Mouse (Mus musculus) hindbrain, embryonic 10.5 days (tissue): ENCODE measurements around the gene Ifna5. TPM values are rescaled to one million over a fixed set of nuclear protein-coding genes. Genes with fewer than 3 reads are reported as not detected.
"Not testable (repeated sequence)": the region's sequence is repeated elsewhere in the genome, so short reads cannot be mapped to it uniquely, and the experiment has no call there.

Source experiments
- DNase-seq: peaks from one replicate; pipeline ENCODE4 v3.0.0-alpha.2; 2017; ENCODE audit warnings: low spot score
- H3K27ac ChIP-seq: fragments of 300-500 bp; sonication (generic); 2 replicates; pipeline ENCODE4 v1.5.1; 2016; ENCODE audit warnings: mild to moderate bottlenecking, moderate library complexity
- H3K27me3 ChIP-seq: fragments of 300-500 bp; sonication (generic); 2 replicates; pipeline ENCODE4 v1.6.1; 2016; ENCODE audit warnings: mild to moderate bottlenecking; ENCODE audit not compliant: poor library complexity, insufficient read depth, severe bottlenecking
- H3K36me3 ChIP-seq: fragments of 300-500 bp; sonication (generic); 2 replicates; pipeline ENCODE4 v1.6.1; 2016; ENCODE audit warnings: mild to moderate bottlenecking, moderate library complexity
- H3K4me1 ChIP-seq: fragments of 300-500 bp; sonication (generic); replicated peaks from 2 replicates; pipeline ENCODE4 v1.6.1; 2016; ENCODE audit warnings: mild to moderate bottlenecking
- H3K4me3 ChIP-seq: fragments of 300-500 bp; sonication (generic); 2 replicates; pipeline ENCODE4 v1.5.1; 2016; ENCODE audit warnings: mild to moderate bottlenecking, moderate library complexity
- H3K9me3 ChIP-seq: fragments of 300-500 bp; sonication (generic); 2 replicates; pipeline ENCODE4 v1.6.1; 2016; ENCODE audit warnings: mild to moderate bottlenecking, moderate library complexity
- WGBS: fragments of 180-500 bp; shearing (Covaris S2); methylation state at CpG from one replicate; pipeline ENCODE4 v1.1.7; 2016; 5-methylcytosine and 5-hydroxymethylcytosine counted together
- polyA plus RNA-seq: library from polyadenylated mRNA; unstranded; fragments of >200 nt; fragmentation: Nextera tagmentation; extraction: Ambion mirVana; gene quantifications from 2 replicates; pipeline ENCODE4 v1.2.1, GENCODE M21; 2016

Ifna5 gene
- polyA plus RNA-seq = not detected in 2 replicates

DNA sequence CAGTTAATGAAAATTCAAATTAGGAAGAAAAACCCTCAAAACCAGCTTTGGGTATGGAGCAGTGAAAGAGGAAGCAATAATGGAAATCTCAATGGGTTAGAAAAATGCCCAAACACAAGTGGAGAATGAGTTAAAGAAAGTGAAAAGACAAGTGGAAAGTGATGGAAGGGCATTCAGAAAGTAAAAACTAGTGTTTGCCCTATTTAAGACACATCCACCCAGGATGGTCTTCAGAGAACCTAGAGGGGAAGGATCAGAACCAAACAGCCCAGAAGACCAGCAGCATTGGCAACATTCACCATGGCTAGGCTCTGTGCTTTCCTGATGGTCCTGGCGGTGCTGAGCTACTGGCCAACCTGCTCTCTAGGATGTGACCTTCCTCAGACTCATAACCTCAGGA lies at the start of gene Ifna5:
Ifna5 (plus strand) TSS at position 301 of the 400 bp plus-strand sequence.
- H3K4me3 ChIP-seq, H3K4me1 ChIP-seq, DNase-seq, H3K9me3 ChIP-seq, H3K36me3 ChIP-seq, H3K27ac ChIP-seq, H3K27me3 ChIP-seq: not testable (repeated sequence)
- 74% methylated on average over 1 of the region's 1 CpGs for WGBS

DNA sequence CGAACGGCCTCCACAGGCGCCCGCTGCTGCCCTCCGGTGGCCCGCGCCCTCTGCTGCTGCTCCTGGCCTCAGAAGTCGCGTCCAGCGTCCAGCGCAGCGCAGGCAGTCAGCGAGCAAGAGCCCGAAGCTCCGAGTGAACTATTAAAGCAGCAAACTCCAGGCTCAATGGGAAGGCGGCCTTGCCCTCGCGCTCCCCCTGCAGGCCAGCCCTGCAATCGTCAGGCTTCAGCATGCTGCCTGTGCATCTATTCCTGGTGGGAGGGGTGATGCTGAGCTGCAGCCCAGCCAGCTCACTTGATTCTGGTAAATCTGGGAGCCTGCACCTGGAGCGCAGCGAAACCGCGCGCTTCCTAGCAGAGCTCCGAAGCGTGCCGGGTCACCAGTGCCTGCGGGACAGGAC lies 46.9 kb upstream of the Ifna5 start, which contains the start of gene Gm13277:
Gm13277 (plus strand) TSS at position 231 of the 400 bp plus-strand sequence.
- not testable (repeated sequence) for H3K36me3 ChIP-seq, H3K9me3 ChIP-seq, H3K4me1 ChIP-seq, H3K27me3 ChIP-seq, DNase-seq, H3K4me3 ChIP-seq, H3K27ac ChIP-seq
- 0% methylated on average over 5 of the region's 28 CpGs for WGBS

DNA sequence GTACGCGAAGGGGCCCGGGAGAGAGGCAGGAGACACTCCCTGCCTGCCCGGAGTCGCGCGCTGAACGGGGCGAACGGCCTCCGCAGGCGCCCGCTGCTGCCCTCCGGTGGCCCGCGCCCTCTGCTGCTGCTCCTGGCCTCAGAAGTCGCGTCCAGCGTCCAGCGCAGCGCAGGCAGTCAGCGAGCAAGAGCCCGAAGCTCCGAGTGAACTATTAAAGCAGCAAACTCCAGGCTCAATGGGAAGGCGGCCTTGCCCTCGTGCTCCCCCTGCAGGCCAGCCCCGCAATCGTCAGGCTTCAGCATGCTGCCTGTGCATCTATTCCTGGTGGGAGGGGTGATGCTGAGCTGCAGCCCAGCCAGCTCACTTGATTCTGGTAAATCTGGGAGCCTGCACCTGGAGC lies 44.1 kb upstream of the Ifna5 start, which contains the start of gene Gm13278:
Gm13278 (plus strand) TSS at position 301 of the 400 bp plus-strand sequence.
- not testable (repeated sequence) for H3K27me3 ChIP-seq, H3K9me3 ChIP-seq, DNase-seq, H3K4me1 ChIP-seq, H3K27ac ChIP-seq, H3K36me3 ChIP-seq, H3K4me3 ChIP-seq
- no CpG with 5 or more reads among the region's 28 CpGs for WGBS

DNA sequence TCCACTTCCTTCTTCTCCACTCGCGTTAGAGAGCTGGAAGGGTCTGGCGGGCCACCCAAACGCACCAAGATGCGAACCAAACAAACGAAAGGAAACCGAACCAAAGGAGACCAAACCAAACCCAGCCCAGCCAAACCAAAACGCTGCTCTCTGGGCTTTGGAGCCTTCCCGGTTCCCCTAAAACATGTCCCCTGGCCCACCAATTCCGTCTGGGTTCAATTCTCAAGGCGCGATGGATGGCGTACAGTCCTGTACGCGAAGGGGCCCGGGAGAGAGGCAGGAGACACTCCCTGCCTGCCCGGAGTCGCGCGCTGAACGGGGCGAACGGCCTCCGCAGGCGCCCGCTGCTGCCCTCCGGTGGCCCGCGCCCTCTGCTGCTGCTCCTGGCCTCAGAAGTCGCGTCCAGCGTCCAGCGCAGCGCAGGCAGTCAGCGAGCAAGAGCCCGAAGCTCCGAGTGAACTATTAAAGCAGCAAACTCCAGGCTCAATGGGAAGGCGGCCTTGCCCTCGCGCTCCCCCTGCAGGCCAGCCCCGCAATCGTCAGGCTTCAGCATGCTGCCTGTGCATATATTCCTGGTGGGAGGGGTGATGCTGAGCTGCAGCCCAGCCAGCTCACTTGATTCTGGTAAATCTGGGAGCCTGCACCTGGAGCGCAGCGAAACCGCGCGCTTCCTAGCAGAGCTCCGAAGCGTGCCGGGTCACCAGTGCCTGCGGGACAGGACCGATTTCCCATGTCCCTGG lies 41.2 kb upstream of the Ifna5 start, which contains the start of gene Gm13275:
Gm13275 (plus strand) TSS at position 552 of the 740 bp plus-strand sequence.
- not testable (repeated sequence) for H3K4me3 ChIP-seq, H3K9me3 ChIP-seq, H3K36me3 ChIP-seq, H3K27me3 ChIP-seq, DNase-seq, H3K4me1 ChIP-seq, H3K27ac ChIP-seq
- under 1% methylated on average over 19 of the region's 52 CpGs for WGBS

DNA sequence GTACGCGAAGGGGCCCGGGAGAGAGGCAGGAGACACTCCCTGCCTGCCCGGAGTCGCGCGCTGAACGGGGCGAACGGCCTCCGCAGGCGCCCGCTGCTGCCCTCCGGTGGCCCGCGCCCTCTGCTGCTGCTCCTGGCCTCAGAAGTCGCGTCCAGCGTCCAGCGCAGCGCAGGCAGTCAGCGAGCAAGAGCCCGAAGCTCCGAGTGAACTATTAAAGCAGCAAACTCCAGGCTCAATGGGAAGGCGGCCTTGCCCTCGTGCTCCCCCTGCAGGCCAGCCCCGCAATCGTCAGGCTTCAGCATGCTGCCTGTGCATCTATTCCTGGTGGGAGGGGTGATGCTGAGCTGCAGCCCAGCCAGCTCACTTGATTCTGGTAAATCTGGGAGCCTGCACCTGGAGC lies 38.2 kb upstream of the Ifna5 start, which contains the start of gene Gm13279:
Gm13279 (plus strand) TSS at position 301 of the 400 bp plus-strand sequence.
- no CpG with 5 or more reads among the region's 28 CpGs for WGBS

DNA sequence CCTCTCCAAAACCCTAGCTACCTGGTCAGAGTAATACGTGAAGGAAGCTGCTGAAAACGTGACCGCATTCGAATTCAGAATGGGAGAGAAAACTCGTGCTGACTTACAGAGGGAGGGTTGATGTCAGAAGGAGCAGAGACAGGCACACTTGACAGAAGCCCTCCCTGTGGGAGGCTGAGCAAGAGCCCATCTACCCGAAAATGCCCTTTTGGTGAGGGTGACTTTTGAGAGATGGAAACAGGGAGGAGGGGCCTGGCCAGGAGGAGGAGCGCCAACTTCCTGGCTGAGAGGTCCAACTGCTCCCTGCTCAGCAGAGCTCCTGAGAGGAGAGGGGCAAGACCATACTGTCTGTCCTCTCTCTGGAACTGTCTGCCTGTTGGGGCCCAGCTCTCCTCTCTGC lies 36.0 kb upstream of the Ifna5 start, which contains the start of gene Gm13285:
Gm13285 (plus strand) TSS at position 301 of the 400 bp plus-strand sequence.
- H3K9me3 ChIP-seq, H3K36me3 ChIP-seq, H3K4me1 ChIP-seq, H3K27ac ChIP-seq, DNase-seq, H3K4me3 ChIP-seq, H3K27me3 ChIP-seq: not testable (repeated sequence)
- WGBS = 11% methylated on average over 6 of the region's 7 CpGs

More for the DNA sequence above, 38.2 kb upstream of the Ifna5 start, which contains the start of gene Gm13279:
- H3K27me3 ChIP-seq, H3K27ac ChIP-seq, DNase-seq, H3K36me3 ChIP-seq, H3K4me3 ChIP-seq, H3K4me1 ChIP-seq, H3K9me3 ChIP-seq: not testable (repeated sequence)

DNA sequence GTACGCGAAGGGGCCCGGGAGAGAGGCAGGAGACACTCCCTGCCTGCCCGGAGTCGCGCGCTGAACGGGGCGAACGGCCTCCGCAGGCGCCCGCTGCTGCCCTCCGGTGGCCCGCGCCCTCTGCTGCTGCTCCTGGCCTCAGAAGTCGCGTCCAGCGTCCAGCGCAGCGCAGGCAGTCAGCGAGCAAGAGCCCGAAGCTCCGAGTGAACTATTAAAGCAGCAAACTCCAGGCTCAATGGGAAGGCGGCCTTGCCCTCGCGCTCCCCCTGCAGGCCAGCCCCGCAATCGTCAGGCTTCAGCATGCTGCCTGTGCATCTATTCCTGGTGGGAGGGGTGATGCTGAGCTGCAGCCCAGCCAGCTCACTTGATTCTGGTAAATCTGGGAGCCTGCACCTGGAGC lies 32.4 kb upstream of the Ifna5 start, which contains the start of gene Gm13287:
Gm13287 (plus strand) TSS at position 301 of the 400 bp plus-strand sequence.
- H3K9me3 ChIP-seq, H3K4me3 ChIP-seq, H3K36me3 ChIP-seq, H3K27ac ChIP-seq, DNase-seq, H3K4me1 ChIP-seq: not testable (repeated sequence)
- H3K27me3 ChIP-seq = peaks cover 13% of the 10 kb centered on the region; the same call in 1 of the 2 replicates
- WGBS = no CpG with 5 or more reads among the region's 29 CpGs

DNA sequence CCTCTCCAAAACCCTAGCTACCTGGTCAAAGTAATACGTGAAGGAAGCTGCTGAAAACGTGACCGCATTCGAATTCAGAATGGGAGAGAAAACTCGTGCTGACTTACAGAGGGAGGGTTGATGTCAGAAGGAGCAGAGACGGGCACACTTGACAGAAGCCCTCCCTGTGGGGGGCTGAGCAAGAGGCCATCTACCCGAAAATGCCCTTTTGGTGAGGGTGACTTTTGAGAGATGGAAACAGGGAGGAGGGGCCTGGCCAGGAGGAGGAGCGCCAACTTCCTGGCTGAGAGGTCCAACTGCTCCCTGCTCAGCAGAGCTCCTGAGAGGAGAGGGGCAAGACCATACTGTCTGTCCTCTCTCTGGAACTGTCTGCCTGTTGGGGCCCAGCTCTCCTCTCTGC lies 30.1 kb upstream of the Ifna5 start, which contains the start of gene Gm13288:
Gm13288 (plus strand) TSS at position 301 of the 400 bp plus-strand sequence.
- WGBS = no CpG with 5 or more reads among the region's 8 CpGs
- H3K36me3 ChIP-seq, H3K9me3 ChIP-seq, DNase-seq, H3K4me1 ChIP-seq, H3K27ac ChIP-seq: not testable (repeated sequence)
- Histone ChIP-seq H3K4me3 (0 out of 2 replicates have a peak within 1 kb of the TSS, but pooled peaks have one; percentile 27), H3K27me3 (peaks cover 15% of the 10 kb centered on the region; the same call in 1 of the 2 replicates)

DNA sequence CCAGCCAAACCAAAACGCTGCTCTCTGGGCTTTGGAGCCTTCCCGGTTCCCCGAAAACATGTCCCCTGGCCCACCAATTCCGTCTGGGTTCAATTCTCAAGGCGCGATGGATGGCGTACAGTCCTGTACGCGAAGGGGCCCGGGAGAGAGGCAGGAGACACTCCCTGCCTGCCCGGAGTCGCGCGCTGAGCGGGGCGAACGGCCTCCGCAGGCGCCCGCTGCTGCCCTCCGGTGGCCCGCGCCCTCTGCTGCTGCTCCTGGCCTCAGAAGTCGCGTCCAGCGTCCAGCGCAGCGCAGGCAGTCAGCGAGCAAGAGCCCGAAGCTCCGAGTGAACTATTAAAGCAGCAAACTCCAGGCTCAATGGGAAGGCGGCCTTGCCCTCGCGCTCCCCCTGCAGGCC lies 29.6 kb upstream of the Ifna5 start:
- not testable (repeated sequence) for H3K27ac ChIP-seq, H3K4me1 ChIP-seq, H3K36me3 ChIP-seq, DNase-seq, H3K9me3 ChIP-seq
- peaks cover 15% of the 10 kb centered on the region; the same call in 1 of the 2 replicates for H3K27me3 ChIP-seq
- H3K4me3 ChIP-seq = 0 out of 2 replicates have a peak overlapping the region, but pooled peaks have one; percentile 27
- WGBS = 0% methylated on average over 8 of the region's 34 CpGs

DNA sequence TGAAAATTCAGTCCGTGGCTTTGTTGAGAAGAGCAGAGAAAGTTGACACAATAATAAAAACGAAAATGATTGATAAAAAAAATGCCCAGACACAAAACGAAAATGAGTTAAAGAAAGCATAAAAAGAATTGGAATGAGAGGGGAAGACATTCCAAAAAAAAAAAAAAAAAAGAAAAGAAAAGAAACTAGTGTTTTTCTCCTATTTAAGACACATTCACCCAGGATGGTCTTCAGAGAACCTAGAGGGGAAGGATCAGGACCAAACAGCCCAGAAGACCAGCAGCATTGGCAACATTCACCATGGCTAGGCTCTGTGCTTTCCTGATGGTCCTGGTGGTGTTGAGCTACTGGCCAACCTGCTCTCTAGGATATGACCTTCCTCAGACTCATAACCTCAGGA lies 19.4 kb upstream of the Ifna5 start, which contains the start of gene Ifna7:
Ifna7 (plus strand) TSS at position 301 of the 400 bp plus-strand sequence.
- Histone ChIP-seq H3K27me3 (no peaks in the 10 kb centered on the region), H3K9me3 (no peaks in the 10 kb centered on the region), H3K4me3 (no peak within 1 kb of the TSS), H3K27ac (no peak within 1 kb of the TSS), H3K36me3 (no peaks in the 10 kb centered on the region), H3K4me1 (no peaks in the 10 kb centered on the region)
- WGBS = 67% methylated on average over 3 of the region's 3 CpGs
- no peak for DNase-seq

DNA sequence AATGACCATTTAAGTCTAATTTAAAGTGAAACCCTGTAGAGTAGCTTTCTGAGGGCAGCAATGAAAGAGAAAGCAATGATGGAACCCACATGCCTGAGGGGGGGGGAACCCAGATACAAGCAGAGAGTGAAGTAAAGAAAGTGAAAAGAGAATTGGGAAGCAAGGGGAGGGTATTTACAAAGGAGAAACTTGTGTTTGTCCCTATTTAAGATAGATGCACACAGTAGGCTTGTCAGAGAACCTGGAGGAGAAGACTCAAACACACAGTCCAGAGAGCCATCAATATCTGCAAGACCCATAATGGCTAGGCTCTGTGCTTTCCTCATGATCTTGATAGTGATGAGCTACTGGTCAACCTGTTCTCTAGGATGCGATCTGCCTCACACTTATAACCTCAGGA lies 15.7 kb upstream of the Ifna5 start, which contains the start of gene Ifna11:
Ifna11 (plus strand) TSS at position 301 of the 400 bp plus-strand sequence.
- no peaks in the 10 kb centered on the region for H3K9me3 ChIP-seq
- no peak for DNase-seq
- H3K27ac ChIP-seq = no peak within 1 kb of the TSS
- WGBS = 82% methylated on average over 1 of the region's 1 CpGs
- H3K4me1 ChIP-seq = no peaks in the 10 kb centered on the region
- no peak within 1 kb of the TSS for H3K4me3 ChIP-seq
- no peaks in the 10 kb centered on the region for H3K36me3 ChIP-seq
- H3K27me3 ChIP-seq = no peaks in the 10 kb centered on the region

DNA sequence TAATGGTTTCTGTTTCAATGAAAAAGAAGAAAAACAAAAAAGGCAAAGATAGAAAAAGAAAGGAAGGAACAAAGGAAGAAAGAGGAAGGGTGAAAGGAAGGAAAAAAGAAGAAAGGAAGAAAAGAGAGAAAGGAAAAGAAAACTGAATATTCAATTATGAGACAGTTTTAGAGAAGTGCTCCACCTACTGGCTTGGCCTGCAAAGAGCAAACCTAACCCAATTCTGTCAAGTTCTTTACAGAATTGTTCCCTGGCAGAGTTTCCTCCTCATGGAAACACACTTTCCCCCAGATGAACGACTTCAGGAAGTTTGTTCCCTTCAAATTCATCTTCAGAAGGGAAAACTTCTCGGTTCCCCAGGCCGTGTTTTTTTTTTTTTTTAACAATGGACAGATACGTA lies 12.3 kb upstream of the Ifna5 start:
- no peak overlapping the region for H3K27ac ChIP-seq
- H3K27me3 ChIP-seq = no peaks in the 10 kb centered on the region
- 25% methylated on average over 4 of the region's 4 CpGs for WGBS
- peak; percentile 5 for DNase-seq
- H3K9me3 ChIP-seq = no peaks in the 10 kb centered on the region
- no peaks in the 10 kb centered on the region for H3K4me1 ChIP-seq
- no peaks in the 10 kb centered on the region for H3K36me3 ChIP-seq
- H3K4me3 ChIP-seq = no peak overlapping the region

DNA sequence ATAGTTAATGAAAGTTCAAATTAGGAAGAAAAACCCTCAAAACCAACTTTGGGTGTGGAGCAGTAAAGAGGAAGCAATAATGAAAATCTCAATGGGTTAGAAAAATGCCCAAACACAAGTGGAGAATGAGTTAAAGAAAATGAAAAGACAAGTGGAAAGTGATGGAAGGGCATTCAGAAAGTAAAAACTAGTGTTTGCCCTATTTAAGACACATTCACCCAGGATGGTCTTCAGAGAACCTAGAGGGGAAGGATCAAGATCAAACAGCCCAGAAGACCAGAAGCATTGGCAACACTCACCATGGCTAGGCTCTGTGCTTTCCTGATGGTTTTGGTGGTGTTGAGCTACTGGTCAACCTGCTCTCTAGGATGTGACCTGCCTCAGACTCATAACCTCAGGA lies 8.2 kb upstream of the Ifna5 start, which contains the start of gene Ifna6:
Ifna6 (plus strand) TSS at position 301 of the 400 bp plus-strand sequence.
- not testable (repeated sequence) for H3K4me1 ChIP-seq, DNase-seq, H3K27ac ChIP-seq, H3K27me3 ChIP-seq, H3K9me3 ChIP-seq, H3K36me3 ChIP-seq, H3K4me3 ChIP-seq
